Mouse (Mus musculus) liver, embryonic 14 days (tissue): ENCODE results near the gene Klk1b3. TPM values are rescaled to one million over a fixed set of nuclear protein-coding genes. Genes with fewer than 3 reads are reported as not detected.

ENCODE experiments used
- polyA plus RNA-seq: library from polyadenylated mRNA; depleted of rRNA; stranded (reverse); fragments of >200 nt; gene quantifications from 2 replicates; pipeline ENCODE4 v1.2.3, GENCODE M21; 2012; rRNA removed

Klk1b3 gene
- not detected in 2 replicates for polyA plus RNA-seq

DNA sequence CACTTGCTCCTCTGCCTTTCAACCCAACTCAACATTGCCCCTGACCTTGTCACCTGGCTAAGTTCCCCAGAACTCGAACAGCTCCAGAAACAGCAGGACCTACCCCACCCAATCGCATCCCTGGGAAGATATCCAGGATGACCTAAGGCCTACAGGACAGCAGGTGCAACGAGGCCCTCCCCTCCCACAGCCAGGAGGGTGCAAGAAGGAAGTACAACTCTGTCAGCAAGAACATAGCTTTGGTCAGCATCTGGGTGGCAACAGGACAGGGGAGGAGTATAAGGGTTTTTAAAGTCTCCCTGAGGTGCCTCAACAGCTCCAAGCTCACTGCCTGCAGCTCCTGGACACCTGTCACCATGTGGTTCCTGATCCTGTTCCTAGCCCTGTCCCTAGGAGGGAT lies at the start of gene Klk1b3:
Gene Klk1b3 (plus strand): TSS at position 301 of the 400 bp plus-strand sequence.

DNA sequence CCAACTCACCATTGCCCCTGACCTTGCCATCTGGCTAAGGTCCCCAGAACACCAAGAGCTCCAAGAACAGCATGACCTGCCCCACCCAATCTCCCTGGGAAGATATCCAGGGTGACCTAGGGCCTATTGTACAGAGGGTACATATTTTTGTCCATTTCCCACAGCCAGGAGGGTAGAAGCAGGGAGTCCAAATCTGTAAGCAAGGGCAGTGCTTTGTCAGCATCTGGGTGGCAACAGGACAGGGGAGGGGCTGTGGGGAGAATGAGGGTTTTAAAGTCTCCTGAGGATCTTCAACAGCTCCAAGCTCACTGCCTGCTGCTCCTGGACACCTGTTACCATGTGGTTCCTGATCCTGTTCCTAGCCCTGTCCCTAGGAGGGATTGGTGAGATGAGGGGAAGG lies 10.1 kb upstream of the Klk1b3 start, which contains the start of gene Klk1b24:
Gene Klk1b24 (plus strand): TSS at position 301 of the 400 bp plus-strand sequence.

DNA sequence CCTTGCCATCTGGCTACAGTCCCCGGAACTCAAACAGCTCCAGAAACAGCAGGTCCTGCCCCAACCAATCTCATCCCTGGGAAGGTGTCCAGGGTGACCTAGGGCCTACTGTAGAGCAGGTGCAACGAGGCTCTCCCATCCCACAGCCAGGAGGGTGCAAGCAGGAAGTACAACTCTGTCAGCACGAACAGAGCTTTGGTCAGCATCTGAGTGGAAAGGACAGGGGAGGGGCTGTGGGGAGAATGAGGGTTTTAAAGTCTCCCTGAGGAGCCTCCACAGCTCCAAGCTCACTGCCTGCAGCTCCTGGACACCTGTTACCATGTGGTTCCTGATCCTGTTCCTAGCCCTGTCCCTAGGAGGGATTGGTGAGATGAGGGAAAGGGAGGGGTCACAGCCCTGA lies 9.1 kb downstream of the Klk1b3 start, which contains the start of gene Klk1b4:
Gene Klk1b4 (plus strand): TSS at position 301 of the 400 bp plus-strand sequence.

DNA sequence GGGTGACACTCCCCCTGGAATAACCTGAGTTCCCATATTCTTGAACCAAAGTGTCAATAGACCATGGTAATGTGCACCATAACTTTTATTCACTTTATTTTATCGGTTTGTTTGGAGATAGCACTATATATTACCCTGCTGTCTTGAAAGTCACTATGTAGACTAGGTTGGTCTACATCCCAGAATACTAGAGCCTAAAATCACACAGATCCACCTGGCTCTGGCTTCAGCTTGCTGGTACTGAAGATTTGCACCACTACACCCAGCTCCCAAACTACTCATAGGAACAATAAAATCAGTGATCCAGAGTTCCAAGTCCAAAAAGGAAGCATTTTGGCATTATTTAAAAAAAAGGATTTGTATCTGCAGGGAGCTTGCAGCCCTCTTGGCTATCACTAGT lies 17.7 kb downstream of the Klk1b3 start, which contains the start of gene Klk1b5:
Gene Klk1b5 (plus strand): TSS at position 301 of the 400 bp plus-strand sequence.

DNA sequence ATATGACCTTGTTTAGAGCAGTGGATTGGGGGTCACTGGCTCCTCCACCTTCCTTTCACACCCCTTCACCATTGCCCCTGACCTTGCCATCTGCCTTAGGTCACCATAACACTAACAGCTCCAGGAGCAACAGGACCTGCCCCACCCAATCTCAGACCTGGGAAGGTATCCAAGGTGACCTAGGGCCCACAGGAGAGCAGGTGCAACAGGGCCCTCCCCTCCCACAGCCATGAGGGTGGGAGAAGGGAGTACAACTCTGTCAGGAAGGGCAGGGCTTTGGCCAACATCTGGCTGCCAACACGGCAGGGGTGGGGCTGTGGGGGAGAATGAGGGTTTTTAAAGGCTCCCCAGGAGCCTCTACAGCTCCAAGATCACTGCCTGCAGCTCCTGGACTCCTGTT lies 27.1 kb downstream of the Klk1b3 start, which contains the start of gene Klk1:
Gene Klk1 (plus strand): TSS at position 285 of the 400 bp plus-strand sequence.

DNA sequence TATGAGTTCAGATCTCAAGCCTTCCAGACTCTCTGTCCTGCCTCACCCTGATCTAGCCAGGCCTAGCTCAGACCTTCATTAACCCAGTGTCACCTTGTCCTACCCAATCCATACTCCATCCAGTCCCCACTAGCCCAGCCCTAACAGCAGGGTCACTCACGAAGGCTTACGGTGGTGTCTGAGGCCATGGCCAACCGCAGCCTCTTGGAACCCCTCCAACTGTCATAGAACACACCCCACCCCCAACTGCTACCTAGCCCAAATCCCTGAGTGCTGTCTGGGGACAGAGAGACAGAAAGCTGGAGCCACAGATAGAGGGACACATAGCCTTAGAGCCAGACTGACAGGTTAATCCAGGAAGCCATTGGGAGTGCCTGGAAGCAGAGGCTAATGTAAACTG lies 37.9 kb downstream of the Klk1b3 start, which contains the start of gene Gm36864:
Gene Gm36864 (plus strand): TSS at position 269 of the 400 bp plus-strand sequence.

DNA sequence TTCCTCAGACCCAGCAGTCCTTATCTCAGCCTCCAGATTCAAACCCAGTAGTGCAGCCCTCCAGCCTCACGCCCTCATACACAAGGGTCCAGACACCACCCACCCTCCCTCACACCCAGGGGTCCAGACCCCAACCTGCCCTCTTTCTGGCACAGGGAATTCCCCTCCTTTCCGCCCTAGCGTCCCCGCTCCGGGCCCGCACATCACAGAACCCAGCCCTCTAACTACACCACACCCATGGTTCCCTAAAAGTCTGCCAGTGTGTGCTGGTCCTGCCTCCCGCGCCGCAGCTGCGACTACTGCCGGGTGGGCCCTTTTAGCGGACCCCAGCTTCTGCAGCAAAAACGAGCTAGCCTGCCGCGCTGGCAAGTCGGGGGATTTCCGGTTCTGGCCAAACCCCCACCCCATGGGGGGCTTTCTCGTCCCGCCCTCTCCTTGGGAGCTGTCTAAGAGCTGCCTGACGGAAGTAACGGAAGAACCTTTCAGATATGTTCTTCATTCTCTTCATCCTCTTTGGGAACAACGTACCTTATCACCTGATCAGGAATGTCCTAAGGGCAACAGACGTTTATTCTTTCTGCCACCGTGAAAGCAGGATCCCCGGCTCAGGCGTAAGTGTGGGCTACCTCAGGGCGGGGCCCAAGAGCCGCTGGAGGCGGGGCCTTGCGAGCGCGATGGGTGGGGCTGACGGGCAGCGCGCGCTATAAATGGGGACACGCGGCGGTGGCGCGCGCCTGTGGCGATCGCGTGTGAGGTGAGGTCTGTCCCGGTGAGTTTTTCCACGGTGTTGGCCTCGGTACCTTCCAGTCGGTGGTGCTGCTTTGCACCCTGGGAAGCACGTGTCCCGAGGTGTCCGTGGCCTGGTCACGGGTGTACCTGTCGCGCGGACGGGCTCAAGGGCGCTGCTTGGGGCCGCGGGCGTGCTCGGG lies 48.3 kb downstream of the Klk1b3 start, which contains the start of the genes 1700028J19Rik and 2410002F23Rik:
Gene 1700028J19Rik (minus strand): TSS at position 641 of the 929 bp plus-strand sequence.
Gene 2410002F23Rik (plus strand): TSS at position 668 of the 929 bp plus-strand sequence.

Other genes with a start within 250 kb of the Klk1b3 start
- not detected in 2 replicates for gene Klk1b8, start 247.5 kb upstream of the Klk1b3 start, polyA plus RNA-seq
- not detected in 2 replicates for gene Klk1b1, start 231.4 kb upstream of the Klk1b3 start, polyA plus RNA-seq
- not detected in 2 replicates for gene Klk1b9, start 222.1 kb upstream of the Klk1b3 start, polyA plus RNA-seq
- not detected in 2 replicates for gene Klk1b11, start 202.3 kb upstream of the Klk1b3 start, polyA plus RNA-seq
- not detected in 2 replicates for gene Klk1b26, start 186.0 kb upstream of the Klk1b3 start, polyA plus RNA-seq
- not detected in 2 replicates for gene Klk1b27, start 145.9 kb upstream of the Klk1b3 start, polyA plus RNA-seq
- not detected in 2 replicates for gene Klk1b21, start 95.9 kb upstream of the Klk1b3 start, polyA plus RNA-seq
- not detected in 2 replicates for gene Klk1b22, start 85.5 kb upstream of the Klk1b3 start, polyA plus RNA-seq
- gene Klk1b16, start 61.4 kb upstream of the Klk1b3 start, polyA plus RNA-seq: not detected in 2 replicates
- gene Klk1b24, start 10.0 kb upstream of the Klk1b3 start, polyA plus RNA-seq: not detected in 2 replicates
- gene Klk1b4, start 9.2 kb downstream of the Klk1b3 start, polyA plus RNA-seq: not detected in 2 replicates
- not detected in 2 replicates for gene Klk1b5, start 17.8 kb downstream of the Klk1b3 start, polyA plus RNA-seq
- gene Klk1, start 27.2 kb downstream of the Klk1b3 start, polyA plus RNA-seq: 0.03 TPM in 1 of 2 replicates, not detected in the other
- not detected in 2 replicates for gene Gm36864, start 38.0 kb downstream of the Klk1b3 start, polyA plus RNA-seq
- 1.0 TPM in 2 replicates for gene 1700028J19Rik, start 48.5 kb downstream of the Klk1b3 start, polyA plus RNA-seq
- gene 2410002F23Rik, start 48.5 kb downstream of the Klk1b3 start, polyA plus RNA-seq: 40.7 and 42.2 TPM in 2 replicates
- gene Acp4, start 59.2 kb downstream of the Klk1b3 start, polyA plus RNA-seq: not detected in 2 replicates
- gene Gm15517, start 63.3 kb downstream of the Klk1b3 start, polyA plus RNA-seq: not detected in 2 replicates
- gene Clec11a, start 108.7 kb downstream of the Klk1b3 start, polyA plus RNA-seq: 0.36 and 0.86 TPM in 2 replicates
- 0.02 and 0.03 TPM in 2 replicates for gene Shank1, start 112.1 kb downstream of the Klk1b3 start, polyA plus RNA-seq
- 0.02 TPM in 2 replicates for gene Syt3, start 185.9 kb downstream of the Klk1b3 start, polyA plus RNA-seq
- gene 1700008O03Rik, start 187.6 kb downstream of the Klk1b3 start, polyA plus RNA-seq: 0.12 and 0.18 TPM in 2 replicates
- gene Lrrc4b, start 230.8 kb downstream of the Klk1b3 start, polyA plus RNA-seq: 0.02 and 0.09 TPM in 2 replicates